Mouse (Mus musculus) CH12.LX (cell line): ENCODE results near the gene Rfesd. TPM values are rescaled to one million over a fixed set of nuclear protein-coding genes. Genes with fewer than 3 reads are reported as not detected.

Source experiments
- DNase-seq: peaks from one replicate; pipeline ENCODE4 v3.0.0-alpha.2; 2013; ENCODE audit errors: extremely low read depth
- H3K27ac ChIP-seq: 2 replicates; pipeline ENCODE4 v1.5.1; 2012; ENCODE audit warnings: low read depth, mild to moderate bottlenecking, control low read depth, moderate library complexity; ENCODE audit not compliant: insufficient read depth
- H3K27me3 ChIP-seq: replicated peaks from 2 replicates; pipeline ENCODE3; 2012; ENCODE audit warnings: inconsistent platforms
- H3K36me3 ChIP-seq, 2 experiments: replicated peaks in 1 of 2; 2 replicates each; pipeline versions ENCODE3 to v1.6.1; 2012; ENCODE audit warnings: inconsistent platforms in 1 of 2, low read length in 1 of 2, mild to moderate bottlenecking in 1 of 2, mixed read lengths in 1 of 2, moderate library complexity in 1 of 2; ENCODE audit not compliant: control insufficient read depth in 1 of 2, insufficient read depth in 1 of 2
- H3K4me1 ChIP-seq, 2 experiments: 2 replicates each; pipeline ENCODE4 v1.6.1; 2012; ENCODE audit warnings: inconsistent platforms in 1 of 2, moderate library complexity in 1 of 2; ENCODE audit not compliant: insufficient read depth in 2 of 2, control insufficient read depth in 1 of 2
- H3K4me2 ChIP-seq: 2 replicates; pipeline ENCODE4 v1.6.1; 2012; ENCODE audit warnings: low read depth, mild to moderate bottlenecking, control low read depth; ENCODE audit not compliant: poor library complexity, insufficient read depth, severe bottlenecking
- H3K4me3 ChIP-seq, 3 experiments: fragments of 150-350 bp in 1 of 3; sonication (generic) in 1 of 3; replicated peaks in 1 of 3; 2 replicates each; pipeline versions ENCODE3 to v1.5.1; 2011 to 2012; ENCODE audit warnings: low read depth in 2 of 3, low read length in 2 of 3, mild to moderate bottlenecking in 2 of 3, moderate library complexity in 2 of 3, control low read depth in 1 of 3, improper control_type of control experiment in 1 of 3, inconsistent platforms in 1 of 3, mixed read lengths in 1 of 3; ENCODE audit not compliant: poor library complexity in 1 of 3
- H3K79me2 ChIP-seq: replicated peaks from 2 replicates; pipeline ENCODE4 v1.6.1; 2012; ENCODE audit warnings: mild to moderate bottlenecking, moderate library complexity; ENCODE audit not compliant: control insufficient read depth, poor library complexity, insufficient read depth, severe bottlenecking; ENCODE audit errors: extremely low read depth
- H3K9ac ChIP-seq: 2 replicates; pipeline ENCODE4 v1.6.1; 2012; ENCODE audit warnings: low read depth, mild to moderate bottlenecking, control low read depth, moderate library complexity; ENCODE audit not compliant: insufficient read depth
- H3K9me3 ChIP-seq: replicated peaks from 2 replicates; pipeline ENCODE3; 2012; ENCODE audit warnings: low read length, inconsistent platforms, mixed read lengths
- BHLHE40 ChIP-seq: IDR thresholded peaks from 2 replicates; pipeline ENCODE4 v1.6.1; 2011; ENCODE audit warnings: mild to moderate bottlenecking, low read depth, low read length, improper control_type of control experiment
- CTCF ChIP-seq, 2 experiments: IDR thresholded peaks in 1 of 2; conservative IDR thresholded peaks in 1 of 2; 2 replicates each; pipeline ENCODE4 v1.5.1; 2011 to 2012; ENCODE audit warnings: low read depth in 2 of 2, low read length in 2 of 2, improper control_type of control experiment in 1 of 2, inconsistent platforms in 1 of 2, mild to moderate bottlenecking in 1 of 2, moderate library complexity in 1 of 2
- E2F4 ChIP-seq: IDR thresholded peaks from 2 replicates; pipeline ENCODE4 v1.6.1; 2011; ENCODE audit warnings: low read depth, low read length, improper control_type of control experiment; ENCODE audit not compliant: insufficient replicate concordance
- IRF4 ChIP-seq: IDR thresholded peaks from 2 replicates; pipeline ENCODE4 v1.6.1; 2014; ENCODE audit warnings: low read depth, mild to moderate bottlenecking, inconsistent platforms, low read length, improper control_type of control experiment
- JUN ChIP-seq: IDR thresholded peaks from 2 replicates; pipeline ENCODE4 v1.6.1; 2011; ENCODE audit warnings: low read depth, mild to moderate bottlenecking, low read length, improper control_type of control experiment, moderate library complexity; ENCODE audit not compliant: insufficient read depth
- JUND ChIP-seq: conservative IDR thresholded peaks from 2 replicates; pipeline ENCODE4 v1.6.1; 2011; ENCODE audit warnings: low read depth, low read length, improper control_type of control experiment
- MAX ChIP-seq: IDR thresholded peaks from 2 replicates; pipeline ENCODE4 v1.6.1; 2011; ENCODE audit warnings: low read length, improper control_type of control experiment
- MXI1 ChIP-seq: IDR thresholded peaks from 2 replicates; pipeline ENCODE4 v1.6.1; 2011; ENCODE audit warnings: mild to moderate bottlenecking, low read depth, low read length, improper control_type of control experiment
- MYC ChIP-seq: IDR thresholded peaks from 2 replicates; pipeline ENCODE4 v1.6.1; 2011; ENCODE audit warnings: low read depth, mild to moderate bottlenecking, improper control_type of control experiment, low read length
- PAX5 ChIP-seq: IDR thresholded peaks from 2 replicates; pipeline ENCODE4 v1.6.1; 2012; ENCODE audit warnings: low read length, inconsistent platforms, mixed read lengths
- POLR2A ChIP-seq: IDR thresholded peaks from 2 replicates; pipeline ENCODE4 v1.6.1; 2011; ENCODE audit warnings: low read depth, mild to moderate bottlenecking, improper control_type of control experiment, low read length
- SIN3A ChIP-seq: IDR thresholded peaks from 2 replicates; pipeline ENCODE4 v1.6.1; 2012; ENCODE audit warnings: low read length, improper control_type of control experiment, inconsistent platforms
- SMC3 ChIP-seq: IDR thresholded peaks from 2 replicates; pipeline ENCODE4 v1.6.1; 2011; ENCODE audit warnings: low read depth, low read length, improper control_type of control experiment
- TBP ChIP-seq: conservative IDR thresholded peaks from 2 replicates; pipeline ENCODE4 v1.6.1; 2011; ENCODE audit warnings: low read depth, low read length, improper control_type of control experiment
- ZMIZ1 ChIP-seq: IDR thresholded peaks from 2 replicates; pipeline ENCODE4 v1.6.1; 2012; ENCODE audit warnings: low read depth, mild to moderate bottlenecking, inconsistent platforms, low read length, improper control_type of control experiment
- dilution Hi-C: fragments of 300-500 bp; cut with MboI; formaldehyde crosslinking; loops from 2 replicates; pipeline ENCODE4 v1.14.3; 2020; ENCODE audit warnings: low sequenced_read_pairs; ENCODE audit not compliant: extremely low pct_unique_long_range_greater_than_20kb, extremely low pct_ligation_motif_present
- in situ Hi-C: fragments of 300-500 bp; cut with MboI; formaldehyde crosslinking; loops from 3 replicates; pipeline ENCODE4 v1.14.3; 2019; ENCODE audit warnings: low sequenced_read_pairs, low pct_ligation_motif_present, low pct_unique_long_range_greater_than_20kb, mixed read lengths
- polyA plus RNA-seq: library from polyadenylated mRNA; unstranded; fragments of >175 nt; gene quantifications from 2 replicates; pipeline ENCODE4 v1.2.1, GENCODE M21; 2012; ENCODE audit warnings: low read depth; ENCODE audit not compliant: insufficient read length
- total RNA-seq, 2 experiments: library from RNA; depleted of rRNA; stranded (reverse); fragments of 300-350 nt in 1 of 2; fragments of >200 nt in 1 of 2; gene quantifications; 2 replicates each; pipeline ENCODE4 v1.2.3; 2012 to 2014

Rfesd gene
- total and polyA plus RNA-seq, 3 experiments: 7.8 to 15.9 (median 9.7) TPM

GRCm38 (mm10) chr13:76056261-76056724 lies 37.8 kb upstream of the Rfesd start:
- 0 out of 2 replicates have a peak overlapping the region, but pooled peaks have one; percentile 19 for H3K4me2 ChIP-seq
- H3K9ac ChIP-seq: no peak overlapping the region
- TF ChIP-seq BHLHE40: peak; percentile 61
- TF ChIP-seq CTCF (conservative IDR thresholded peaks at IDR 0.05 in 1 of 2, IDR thresholded peaks at IDR 0.05 in 1 of 2; ENCODE audit: low read depth in 2 of 2, low read length in 2 of 2): peak in 1 of 2 experiments; percentile 21; a peak in 2 of 4 replicates
- TF ChIP-seq PAX5: no peak
- no peaks in the 10 kb centered on the region for H3K27me3 ChIP-seq
- H3K36me3 ChIP-seq: peaks cover 0 to 4% of the 10 kb centered on the region in 2 experiments
- no peaks in the 10 kb centered on the region for H3K4me1 ChIP-seq
- H3K9me3 ChIP-seq: peaks cover 12% of the 10 kb centered on the region
- no peaks in the 10 kb centered on the region for H3K79me2 ChIP-seq
- dilution Hi-C loops (no loop called here), in situ Hi-C loops (no loop called here)
- H3K4me3 ChIP-seq: peak overlapping the region in 1 of 3 experiments; percentile 35
- no peak for DNase-seq
- H3K27ac ChIP-seq: no peak overlapping the region

GRCm38 (mm10) chr13:76055391-76056232 lies 37.1 kb upstream of the Rfesd start:
- Histone ChIP-seq H3K36me3 (peaks cover 0 to 4% of the 10 kb centered on the region in 2 experiments), H3K9me3 (peaks cover 12% of the 10 kb centered on the region), H3K4me2 (peak overlapping the region; percentile 19), H3K4me3 (peak overlapping the region in 1 of 3 experiments; percentile 35), H3K9ac (no peak overlapping the region), H3K27me3 (no peaks in the 10 kb centered on the region), H3K79me2 (no peaks in the 10 kb centered on the region), H3K27ac (no peak overlapping the region), H3K4me1 (no peaks in the 10 kb centered on the region)
- TF ChIP-seq E2F4 (no peak), SMC3 (no peak), TBP (no peak), MAX (no peak), POLR2A (no peak), IRF4 (no peak), MXI1 (no peak), JUND (no peak)
- in situ Hi-C loops (no loop called here), dilution Hi-C loops (no loop called here)
- no peak for DNase-seq

GRCm38 (mm10) chr13:76044971-76045370 lies 26.5 kb upstream of the Rfesd start:
- no peak overlapping the region for H3K27ac ChIP-seq
- H3K27me3 ChIP-seq: no peaks in the 10 kb centered on the region
- no peaks in the 10 kb centered on the region for H3K36me3 ChIP-seq
- TF ChIP-seq JUN: no peak
- TF ChIP-seq MYC: no peak
- TF ChIP-seq SIN3A: no peak
- TF ChIP-seq ZMIZ1: no peak
- H3K9ac ChIP-seq: no peak overlapping the region
- in situ Hi-C loops (no loop called here), dilution Hi-C loops (no loop called here)
- no peaks in the 10 kb centered on the region for H3K79me2 ChIP-seq
- no peaks in the 10 kb centered on the region for H3K9me3 ChIP-seq
- no peak overlapping the region for H3K4me2 ChIP-seq
- H3K4me3 ChIP-seq: no peak overlapping the region
- no peaks in the 10 kb centered on the region for H3K4me1 ChIP-seq
- no peak for DNase-seq
